23 mouse cellular contexts compared by ENCODE assay signal in the genomic region with DNA sequence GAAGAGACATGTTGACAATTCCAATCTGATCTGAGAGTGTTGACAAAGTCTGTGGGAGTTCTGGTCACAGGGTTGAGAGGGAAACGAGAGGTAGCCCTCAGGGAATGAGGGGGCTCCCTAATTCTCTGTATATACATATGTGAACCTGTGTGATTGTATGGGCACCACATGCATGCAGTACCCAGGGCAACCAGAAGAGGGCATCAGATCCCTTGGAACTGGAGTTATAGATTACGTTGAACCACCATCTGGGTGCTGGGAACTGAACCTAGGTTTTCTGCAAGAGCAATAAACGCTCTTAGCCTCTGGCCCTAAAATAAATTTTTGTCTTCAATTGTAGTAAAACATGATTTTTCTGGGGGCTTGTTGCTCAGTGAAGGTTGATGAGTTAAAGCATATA. TPM values are rescaled to one million over a fixed set of nuclear protein-coding genes. Genes with fewer than 3 reads are reported as not detected.
DNase-seq lines count a peak whose midpoint lies in the region; ATAC-seq and TF ChIP-seq lines count a peak whose summit lies in the region.
"Had no signal": no experiment of that assay in that cellular context is flagged by ENCODE, and none has a peak within 500 bp of the region (broad histone marks: within the 10 kb centered on the region; RNA-seq: fewer than 3 reads in every experiment).

No protein-coding gene starts in this region.

- no peak for TF ChIP-seq POLR2A in CH12.LX (IDR thresholded peaks at IDR 0.05; ENCODE audit: low read depth, low read length)

- no peak overlapping the region for H3K4me2 ChIP-seq in liver, embryonic 14.5 days (ENCODE audit: low read depth)
- no peak overlapping the region for H3K4me2 ChIP-seq in liver, embryonic 11.5 days
- H3K4me2 ChIP-seq in CH12.LX (ENCODE audit: insufficient read depth, low read depth, poor library complexity, severe bottlenecking): no peak overlapping the region
- H3K4me2 ChIP-seq: embryonic facial prominence, embryonic 12.5 days; forebrain, embryonic 13.5 days; limb, embryonic 13.5 days; neural tube, embryonic 13.5 days; stomach, embryonic 15.5 days had no signal

- no peak for TF ChIP-seq EP300 in liver, embryonic 14.5 days (IDR thresholded peaks at IDR 0.05; ENCODE audit: low read depth)
- TF ChIP-seq EP300 in CH12.LX (IDR thresholded peaks at IDR 0.05; ENCODE audit: low read length): no peak

- ATAC-seq in liver, embryonic 14.5 days (ENCODE audit: insufficient read depth): no peak
- no peak for ATAC-seq in liver, embryonic 11.5 days (replicated peaks; ENCODE audit: low FRiP score)
- ATAC-seq: forebrain, embryonic 13.5 days had no signal

- in situ Hi-C loops in CH12.LX (cut with MboI; ENCODE audit: low pct_ligation_motif_present, low pct_unique_long_range_greater_than_20kb, low sequenced_read_pairs): loop anchor here (25.0 kb wide), 1 partner anchor 169 kb away; no protein-coding TSS in a partner anchor

- H3K27ac ChIP-seq in gastrocnemius, adult 2 months: no peak overlapping the region
- H3K27ac ChIP-seq in liver, embryonic 14.5 days: no peak overlapping the region
- no peak overlapping the region for H3K27ac ChIP-seq in liver, embryonic 11.5 days (ENCODE audit: low read depth, low read length)
- no peak overlapping the region for H3K27ac ChIP-seq in CH12.LX (ENCODE audit: insufficient read depth, low read depth)
- H3K27ac ChIP-seq: embryonic facial prominence, embryonic 12.5 days; forebrain, embryonic 13.5 days; limb, embryonic 13.5 days; midbrain, embryonic 10.5 days; neural tube, embryonic 13.5 days; stomach, embryonic 15.5 days had no signal

- H3K9me3 ChIP-seq in liver, embryonic 14.5 days (ENCODE audit: control insufficient read depth, low read length): peaks cover 5% of the 10 kb centered on the region
- H3K9me3 ChIP-seq in liver, embryonic 11.5 days (ENCODE audit: control insufficient read depth, low read length): peaks cover 4% of the 10 kb centered on the region
- H3K9me3 ChIP-seq in CH12.LX (replicated peaks; ENCODE audit: low read length): peaks cover 6% of the 10 kb centered on the region
- H3K9me3 ChIP-seq: limb, embryonic 13.5 days; midbrain, embryonic 10.5 days; neural tube, embryonic 13.5 days; stomach, embryonic 15.5 days had no signal

- TF ChIP-seq RAD21 in CH12.LX (IDR thresholded peaks at IDR 0.05; ENCODE audit: low read depth, low read length): no peak

- H3K79me2 ChIP-seq in CH12.LX (replicated peaks; ENCODE audit: control insufficient read depth, extremely low read depth, insufficient read depth, poor library complexity, severe bottlenecking): no peaks in the 10 kb centered on the region

- H3K27me3 ChIP-seq in liver, embryonic 14.5 days (ENCODE audit: control insufficient read depth, insufficient read depth, low read length): no peaks in the 10 kb centered on the region
- no peaks in the 10 kb centered on the region for H3K27me3 ChIP-seq in liver, embryonic 11.5 days (replicated peaks; ENCODE audit: control insufficient read depth, insufficient read depth, low read length)
- peaks cover 2% of the 10 kb centered on the region for H3K27me3 ChIP-seq in CH12.LX (replicated peaks)
- H3K27me3 ChIP-seq: embryonic facial prominence, embryonic 12.5 days; forebrain, embryonic 13.5 days; limb, embryonic 13.5 days; neural tube, embryonic 13.5 days; stomach, embryonic 15.5 days had no signal

- H3K4me1 ChIP-seq in liver, embryonic 14.5 days (replicated peaks; ENCODE audit: control insufficient read depth in 2 of 2, insufficient read depth in 2 of 2, low read length in 1 of 2): peaks cover 0 to 5% of the 10 kb centered on the region in 2 experiments; a peak in 1 of 4 replicates
- H3K4me1 ChIP-seq in liver, embryonic 11.5 days (replicated peaks; ENCODE audit: control insufficient read depth, insufficient read depth, low read length): no peaks in the 10 kb centered on the region
- H3K4me1 ChIP-seq in CH12.LX (ENCODE audit: control insufficient read depth in 1 of 2, insufficient read depth in 2 of 2): peaks cover 18 to 41% of the 10 kb centered on the region in 2 experiments
- H3K4me1 ChIP-seq: embryonic facial prominence, embryonic 12.5 days; forebrain, embryonic 13.5 days; limb, embryonic 13.5 days; midbrain, embryonic 10.5 days; stomach, embryonic 15.5 days had no signal

- DNase-seq in gastrocnemius, adult 2 months: no peak
- DNase-seq in gastrocnemius, adult 18-20 months (ENCODE audit: low spot score): no peak
- no peak for DNase-seq in liver, embryonic 14.5 days (ENCODE audit: low read depth in 3 of 3, low spot score in 3 of 3)
- no peak for DNase-seq in liver, embryonic 11.5 days (ENCODE audit: low spot score)
- no peak for DNase-seq in CH12.LX (ENCODE audit: extremely low read depth)
- peak; percentile 27 for DNase-seq in induced T-regulatory cell, adult 2 months (ENCODE audit: low read depth)
- DNase-seq in c-Kit-positive CD71-positive TER-119-positive erythroid progenitor cells, embryonic 14.5 days (ENCODE audit: low spot score): no peak
- no peak for DNase-seq in cerebellum, adult 11-12 months
- DNase-seq: cerebellum, adult 9-11 months; gastrocnemius, postnatal 14 days; heart, adult 18-20 months; heart, postnatal 4 days; kidney, adult 8-10 months; kidney, postnatal 4 days; lung, postnatal 4 days; thymus, postnatal 14 days had no signal

- H3K4me3 ChIP-seq in gastrocnemius, adult 2 months: no peak overlapping the region
- H3K4me3 ChIP-seq in liver, embryonic 14.5 days (ENCODE audit: insufficient read depth in 1 of 2, low read depth in 2 of 2, low read length in 2 of 2): no peak overlapping the region
- H3K4me3 ChIP-seq in liver, embryonic 11.5 days (ENCODE audit: low read depth, low read length): no peak overlapping the region
- no peak overlapping the region for H3K4me3 ChIP-seq in CH12.LX (replicated peaks in 1 of 3; ENCODE audit: low read depth in 2 of 3, low read length in 2 of 3, poor library complexity in 1 of 3)
- H3K4me3 ChIP-seq: embryonic facial prominence, embryonic 12.5 days; erythroblast, embryonic 14.5 days; forebrain, embryonic 13.5 days; limb, embryonic 13.5 days; midbrain, embryonic 10.5 days; neural tube, embryonic 13.5 days; stomach, embryonic 15.5 days had no signal

- 0 out of 2 replicates have a peak, but pooled peaks have one; percentile 17 for TF ChIP-seq CTCF in gastrocnemius, adult 2 months (IDR thresholded peaks at IDR 0.05)
- TF ChIP-seq CTCF in liver, embryonic 14.5 days (IDR thresholded peaks at IDR 0.05; ENCODE audit: low read depth): peak; percentile 42
- peak; percentile 16 to 53; a peak in 1 of 4 replicates for TF ChIP-seq CTCF in CH12.LX (conservative IDR thresholded peaks at IDR 0.05 in 1 of 2, IDR thresholded peaks at IDR 0.05 in 1 of 2; ENCODE audit: low read depth in 2 of 2, low read length in 2 of 2)

- no peaks in the 10 kb centered on the region for H3K36me3 ChIP-seq in liver, embryonic 14.5 days (replicated peaks; ENCODE audit: control insufficient read depth, insufficient read depth, low read depth)
- no peaks in the 10 kb centered on the region for H3K36me3 ChIP-seq in liver, embryonic 11.5 days (ENCODE audit: control insufficient read depth, insufficient read depth, low read length)
- H3K36me3 ChIP-seq in CH12.LX (replicated peaks in 1 of 2; ENCODE audit: control insufficient read depth in 1 of 2, insufficient read depth in 1 of 2, low read length in 1 of 2): no peaks in the 10 kb centered on the region
- H3K36me3 ChIP-seq: embryonic facial prominence, embryonic 12.5 days; limb, embryonic 13.5 days; midbrain, embryonic 10.5 days; neural tube, embryonic 13.5 days; stomach, embryonic 15.5 days had no signal

- dilution Hi-C loops in CH12.LX (cut with MboI; ENCODE audit: extremely low pct_ligation_motif_present, extremely low pct_unique_long_range_greater_than_20kb, low sequenced_read_pairs): no loop called here

- 76% methylated on average over 3 of the region's 3 CpGs for WGBS in liver, embryonic 14.5 days (ENCODE audit: insufficient replicate concordance)
- WGBS in liver, embryonic 11.5 days: 82% methylated on average over 3 of the region's 3 CpGs

- no peak overlapping the region for H3K9ac ChIP-seq in liver, embryonic 14.5 days (replicated peaks)
- no peak overlapping the region for H3K9ac ChIP-seq in liver, embryonic 11.5 days (ENCODE audit: low read depth, low read length)
- H3K9ac ChIP-seq in CH12.LX (ENCODE audit: insufficient read depth, low read depth): no peak overlapping the region
- H3K9ac ChIP-seq: embryonic facial prominence, embryonic 12.5 days; forebrain, embryonic 13.5 days; limb, embryonic 13.5 days; neural tube, embryonic 13.5 days; stomach, embryonic 15.5 days had no signal

- intact Hi-C loops in gastrocnemius, adult 2 months (cut with DNase I): no loop called here

TF ChIP-seq in CH12.LX, 34 proteins besides CTCF, POLR2A, EP300 and RAD21 (continues in another document):
- TF ChIP-seq UBTF (IDR thresholded peaks at IDR 0.05; ENCODE audit: low read depth, low read length) (no peak), KAT2A (IDR thresholded peaks at IDR 0.05; ENCODE audit: insufficient replicate concordance, low read length) (no peak), ETS1 (conservative IDR thresholded peaks at IDR 0.05; ENCODE audit: low read depth, low read length) (no peak), ZC3H11A (IDR thresholded peaks at IDR 0.05; ENCODE audit: low read depth, low read length) (no peak), E2F4 (IDR thresholded peaks at IDR 0.05; ENCODE audit: insufficient replicate concordance, low read depth, low read length) (no peak), SMC3 (IDR thresholded peaks at IDR 0.05; ENCODE audit: low read depth, low read length) (no peak), MYC (IDR thresholded peaks at IDR 0.05; ENCODE audit: low read depth, low read length) (no peak), POLR2AphosphoS2 (IDR thresholded peaks at IDR 0.05; ENCODE audit: low read depth, low read length) (no peak), MAZ (IDR thresholded peaks at IDR 0.05; ENCODE audit: low read depth, low read length) (no peak)

RNA-seq across cellular contexts. Expression of gene Rasl11a, which starts 11.2 kb away (rescaled TPM):
- 1 to 10 TPM; 1.7 to 2.0 TPM for total RNA-seq in gastrocnemius, adult 2 months (2021)
- 1 to 10 TPM; 1.7 to 1.8 TPM for total RNA-seq in gastrocnemius, adult 18-20 months (2021)
- polyA plus RNA-seq in liver, embryonic 14.5 days (2012; rRNA removed): 0.56 and 0.94 TPM in 2 replicates
- 0.85 and 0.94 TPM in 2 replicates for polyA plus RNA-seq in liver, embryonic 14.5 days (2014; fragmentation: Nextera tagmentation; extraction: Ambion mirVana)
- 4.3 and 4.9 TPM in 2 replicates for polyA plus RNA-seq in liver, embryonic 11.5 days (2014; fragmentation: Nextera tagmentation; extraction: Ambion mirVana)
- 0.25 TPM in 2 replicates for total RNA-seq in CH12.LX (2012; rRNA removed)
- total RNA-seq in CH12.LX (2014; rRNA removed): 0.22 and 0.42 TPM in 2 replicates
- polyA plus RNA-seq in CH12.LX (2012; ENCODE audit: insufficient read length, low read depth): 0.22 TPM in 1 of 2 replicates, not detected in the other

RNA-seq across cellular contexts. Expression of gene Rpl21, which starts 23.4 kb away (rescaled TPM):
- 100 to 1,000 TPM; 120 to 155 TPM for total RNA-seq in gastrocnemius, adult 2 months (2021)
- total RNA-seq in gastrocnemius, adult 18-20 months (2021): 100 to 1,000 TPM; 133 to 155 TPM
- 88.2 and 236 TPM in 2 replicates for polyA plus RNA-seq in liver, embryonic 14.5 days (2012; rRNA removed)
- polyA plus RNA-seq in liver, embryonic 14.5 days (2014; fragmentation: Nextera tagmentation; extraction: Ambion mirVana): 453 and 467 TPM in 2 replicates
- polyA plus RNA-seq in liver, embryonic 11.5 days (2014; fragmentation: Nextera tagmentation; extraction: Ambion mirVana): 719 and 772 TPM in 2 replicates
- total RNA-seq in CH12.LX (2012; rRNA removed) (1,240 and 1,429 TPM in 2 replicates), CH12.LX (2014; rRNA removed) (715 and 716 TPM in 2 replicates)
- polyA plus RNA-seq in CH12.LX (2012; ENCODE audit: insufficient read length, low read depth): 300 and 964 TPM in 2 replicates

Comparison
In these comparisons a context has a peak if more than half of its experiments do, and no peak if none do; other contexts are left out.
1. RNA of gene Rpl21, which starts 23.4 kb away (total RNA-seq): 715 to 1,429 TPM in CH12.LX; 120 to 155 TPM in gastrocnemius, adult 2 months and 133 to 155 TPM in gastrocnemius, adult 18-20 months; every median in the first group is over 4 times any median in the second.
2. Peak in every context shown above with its lines, with median percentiles within 50 percentile points of each other: CTCF ChIP-seq.